Mouse (Mus musculus): ENCODE measurements around the gene Dnajc8. TPM values are rescaled to one million over a fixed set of nuclear protein-coding genes. Genes with fewer than 3 reads are reported as not detected.

Gene Dnajc8
- 25.0 and 41.8 TPM in 2 replicates for polyA plus RNA-seq (2012; rRNA removed)

GRCm38 (mm10) chr4:132535406-132536121 lies at the start of gene Dnajc8:
Gene Dnajc8, plus strand, starts transcription at chr4:132535550.
- peak; percentile 91; the same call in 1 of the 2 replicates for TF ChIP-seq POLR2A (IDR thresholded peaks at IDR 0.05; ENCODE audit: borderline replicate concordance, extremely low read depth, low read depth, low read length)
- no peak for TF ChIP-seq CTCF (IDR thresholded peaks at IDR 0.05; ENCODE audit: insufficient read depth, low read length)
- peak; percentile 94 for DNase-seq
- Histone ChIP-seq H3K4me3 (replicated peaks; ENCODE audit: extremely low read depth, low read depth, low read length) (peak within 1 kb of the TSS; percentile 72), H3K4me1 (ENCODE audit: control insufficient read depth, insufficient read depth, low read length) (peaks cover 13% of the 10 kb centered on the region)
- under 1% methylated on average over 60 of the region's 60 CpGs for WGBS

GRCm38 (mm10) chr4:132488521-132488920 lies 46.8 kb upstream of the Dnajc8 start:
- Histone ChIP-seq H3K4me3 (replicated peaks; ENCODE audit: extremely low read depth, low read depth, low read length) (no peak overlapping the region), H3K4me1 (ENCODE audit: control insufficient read depth, insufficient read depth, low read length) (peaks cover 11% of the 10 kb centered on the region)
- 43% methylated on average over 3 of the region's 3 CpGs for WGBS
- no peak for DNase-seq
- TF ChIP-seq CTCF (IDR thresholded peaks at IDR 0.05; ENCODE audit: insufficient read depth, low read length) (no peak), POLR2A (IDR thresholded peaks at IDR 0.05; ENCODE audit: borderline replicate concordance, extremely low read depth, low read depth, low read length) (no peak)

GRCm38 (mm10) chr4:132488976-132489375 lies 46.4 kb upstream of the Dnajc8 start:
- Histone ChIP-seq H3K4me1 (ENCODE audit: control insufficient read depth, insufficient read depth, low read length) (peaks cover 11% of the 10 kb centered on the region), H3K4me3 (replicated peaks; ENCODE audit: extremely low read depth, low read depth, low read length) (no peak overlapping the region)
- TF ChIP-seq POLR2A (IDR thresholded peaks at IDR 0.05; ENCODE audit: borderline replicate concordance, extremely low read depth, low read depth, low read length) (no peak), CTCF (IDR thresholded peaks at IDR 0.05; ENCODE audit: insufficient read depth, low read length) (no peak)
- no peak for DNase-seq
- WGBS: 56% methylated on average over 6 of the region's 6 CpGs

- TF ChIP-seq CTCF (IDR thresholded peaks at IDR 0.05; ENCODE audit: insufficient read depth, low read length) (no peak), POLR2A (IDR thresholded peaks at IDR 0.05; ENCODE audit: borderline replicate concordance, extremely low read depth, low read depth, low read length) (no peak)
- peaks cover 11% of the 10 kb centered on the region for H3K4me1 ChIP-seq (ENCODE audit: control insufficient read depth, insufficient read depth, low read length)
- WGBS: 85% methylated on average over 15 of the region's 15 CpGs
- no peak overlapping the region for H3K4me3 ChIP-seq (replicated peaks; ENCODE audit: extremely low read depth, low read depth, low read length)
- DNase-seq: no peak
Measured at GRCm38 (mm10) chr4:132490273-132491010, 44.9 kb upstream of the Dnajc8 start.

GRCm38 (mm10) chr4:132491057-132491456 lies 44.3 kb upstream of the Dnajc8 start:
- Histone ChIP-seq H3K4me3 (replicated peaks; ENCODE audit: extremely low read depth, low read depth, low read length) (no peak overlapping the region), H3K4me1 (ENCODE audit: control insufficient read depth, insufficient read depth, low read length) (peaks cover 11% of the 10 kb centered on the region)
- no peak for DNase-seq
- no peak for TF ChIP-seq POLR2A (IDR thresholded peaks at IDR 0.05; ENCODE audit: borderline replicate concordance, extremely low read depth, low read depth, low read length)
- TF ChIP-seq CTCF (IDR thresholded peaks at IDR 0.05; ENCODE audit: insufficient read depth, low read length): no peak
- WGBS: 87% methylated on average over 8 of the region's 8 CpGs

GRCm38 (mm10) chr4:132491748-132492147 lies 43.6 kb upstream of the Dnajc8 start:
- Histone ChIP-seq H3K4me3 (replicated peaks; ENCODE audit: extremely low read depth, low read depth, low read length) (no peak overlapping the region), H3K4me1 (ENCODE audit: control insufficient read depth, insufficient read depth, low read length) (peaks cover 11% of the 10 kb centered on the region)
- TF ChIP-seq CTCF (IDR thresholded peaks at IDR 0.05; ENCODE audit: insufficient read depth, low read length) (no peak), POLR2A (IDR thresholded peaks at IDR 0.05; ENCODE audit: borderline replicate concordance, extremely low read depth, low read depth, low read length) (no peak)
- DNase-seq: no peak
- 64% methylated on average over 6 of the region's 6 CpGs for WGBS

- TF ChIP-seq POLR2A (IDR thresholded peaks at IDR 0.05; ENCODE audit: borderline replicate concordance, extremely low read depth, low read depth, low read length) (no peak), CTCF (IDR thresholded peaks at IDR 0.05; ENCODE audit: insufficient read depth, low read length) (no peak)
- H3K4me1 ChIP-seq (ENCODE audit: control insufficient read depth, insufficient read depth, low read length): peaks cover 11% of the 10 kb centered on the region
- WGBS: 60% methylated on average over 10 of the region's 10 CpGs
- DNase-seq: no peak
- no peak overlapping the region for H3K4me3 ChIP-seq (replicated peaks; ENCODE audit: extremely low read depth, low read depth, low read length)
Measured at GRCm38 (mm10) chr4:132492178-132493060, 42.9 kb upstream of the Dnajc8 start.

DNA sequence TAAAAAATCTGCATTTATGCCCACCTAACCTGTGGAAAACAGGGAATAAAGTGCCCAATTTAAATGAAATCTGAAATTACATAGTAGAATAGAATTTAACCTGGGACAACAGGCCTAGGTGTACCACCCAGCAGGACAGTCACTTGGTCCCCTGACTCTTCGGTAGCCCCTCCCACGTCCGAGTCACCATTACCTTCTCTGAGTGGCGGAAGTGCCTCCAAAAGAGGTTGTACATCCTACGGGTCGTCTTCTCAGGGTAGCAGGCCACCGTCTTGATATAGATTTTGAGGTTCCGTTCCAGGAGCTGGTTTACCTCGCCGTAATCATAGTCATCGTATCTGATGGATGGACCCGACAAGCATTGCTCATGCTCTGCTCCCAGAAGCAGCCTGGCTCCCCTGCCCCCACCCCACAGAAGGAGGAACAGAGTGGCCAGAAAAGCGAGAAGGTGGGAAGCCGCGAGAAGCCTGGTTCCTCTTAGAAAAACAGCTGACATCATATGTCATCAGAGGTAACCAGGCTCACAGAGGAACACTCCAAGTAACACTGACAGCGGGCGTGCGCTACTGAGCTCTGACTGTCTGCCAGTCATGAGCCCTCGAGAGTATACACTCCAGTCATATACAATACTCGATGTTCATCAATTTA lies 41.0 kb upstream of the Dnajc8 start:
- 76% methylated on average over 20 of the region's 20 CpGs for WGBS
- no peak for DNase-seq
- TF ChIP-seq CTCF (IDR thresholded peaks at IDR 0.05; ENCODE audit: insufficient read depth, low read length): no peak
- no peak for TF ChIP-seq POLR2A (IDR thresholded peaks at IDR 0.05; ENCODE audit: borderline replicate concordance, extremely low read depth, low read depth, low read length)
- no peak overlapping the region for H3K4me3 ChIP-seq (replicated peaks; ENCODE audit: extremely low read depth, low read depth, low read length)
- peaks cover 4% of the 10 kb centered on the region for H3K4me1 ChIP-seq (ENCODE audit: control insufficient read depth, insufficient read depth, low read length)

Data from lung, adult 2 months (tissue).